Mouse (Mus musculus) layer of hippocampus, adult 2 months (tissue): ENCODE results near the gene Kif12. TPM values are rescaled to one million over a fixed set of nuclear protein-coding genes. Genes with fewer than 3 reads are reported as not detected.

Source experiments
- DNase-seq, 2 experiments: peaks; one replicate each; pipeline ENCODE4 v3.0.0; 2022; ENCODE audit warnings: low spot score in 2 of 2
- H3K27ac ChIP-seq: fragments of 200-600 bp; 2 replicates; pipeline ENCODE4 v1.8.1; 2022
- H3K4me3 ChIP-seq: fragments of 200-600 bp; 2 replicates; pipeline ENCODE4 v1.8.1; 2022; ENCODE audit warnings: mild to moderate bottlenecking
- CTCF ChIP-seq: fragments of 200-600 bp; conservative IDR thresholded peaks from 2 replicates; pipeline ENCODE4 v1.8.1; 2022; ENCODE audit warnings: antibody characterized with exemption, mild to moderate bottlenecking, moderate library complexity
- long read RNA-seq, 2 experiments: library from polyadenylated mRNA; stranded (forward); transcript quantifications; one replicate each; pipeline ENCODE4 v2.0.0; 2021; ENCODE audit warnings: borderline mapping rate in 2 of 2
- total RNA-seq, 2 experiments: library from RNA; stranded (reverse); gene quantifications; 2 replicates each; pipeline ENCODE4 v1.2.3; 2021

The Kif12 gene
- total RNA-seq, result not detected
- long read RNA-seq, experiment 1, result 0 reads
- long read RNA-seq, experiment 2, result 0 reads

- no peak for DNase-seq
- H3K27ac ChIP-seq, result no peak within 1 kb of the TSS
- no peak for TF ChIP-seq CTCF
- H3K4me3 ChIP-seq, result no peak within 1 kb of the TSS
These were observed at the start of gene Kif12 for GRCm38 (mm10) chr4:63171969-63172685. TSS of gene Kif12 (minus strand) at chr4:63172131.

- no peak overlapping the region for H3K27ac ChIP-seq
- H3K4me3 ChIP-seq, result no peak overlapping the region
- no peak for TF ChIP-seq CTCF
- DNase-seq, result no peak
These were observed 49.4 kb upstream of the Kif12 start for GRCm38 (mm10) chr4:63221096-63221958.

DNA sequence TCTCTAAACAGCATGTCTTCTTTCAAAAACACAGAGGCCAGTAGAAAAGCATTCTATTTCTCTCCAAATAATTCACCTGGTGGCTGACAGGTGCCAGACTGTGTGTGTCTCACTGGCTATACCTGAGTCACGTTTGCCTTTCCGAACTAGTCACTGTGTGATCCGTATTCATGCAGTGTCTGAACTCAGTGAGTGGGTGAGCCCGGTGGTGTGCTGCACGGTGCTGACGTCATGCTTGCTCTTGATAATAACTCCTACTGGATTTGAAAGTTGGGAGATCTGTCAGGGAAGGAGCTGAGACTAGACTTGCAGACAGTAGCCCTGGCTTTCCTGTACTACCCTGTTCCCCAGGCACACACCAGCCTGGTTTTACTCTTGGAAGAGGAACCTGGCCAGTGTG, 47.7 kb upstream of the Kif12 start:
- no peak for DNase-seq
- no peak overlapping the region for H3K4me3 ChIP-seq
- H3K27ac ChIP-seq, result no peak overlapping the region
- TF ChIP-seq CTCF, result no peak

GRCm38 (mm10) chr4:63219059-63219458, 47.1 kb upstream of the Kif12 start:
- no peak for TF ChIP-seq CTCF
- Histone ChIP-seq H3K27ac (no peak overlapping the region), H3K4me3 (no peak overlapping the region)
- DNase-seq, result no peak

DNA sequence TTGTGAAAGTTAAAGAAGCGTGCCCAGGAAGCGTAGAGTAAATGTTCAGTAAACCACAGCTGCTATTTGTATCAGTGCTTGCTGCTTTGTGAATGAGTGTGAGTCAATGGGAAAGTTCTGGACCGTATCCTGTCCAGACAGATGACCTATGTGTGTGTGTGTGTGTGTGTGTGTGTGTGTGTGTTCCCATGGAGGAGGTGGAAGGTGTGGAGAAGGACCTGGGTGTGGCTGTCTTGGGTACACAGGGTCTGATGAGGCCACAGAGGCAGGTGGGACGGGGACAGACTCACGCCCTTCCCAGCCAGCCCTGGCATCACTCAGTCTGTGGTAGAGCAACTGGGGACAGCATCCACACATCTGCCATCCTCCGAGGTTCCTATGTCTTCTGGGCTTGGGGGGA, 45.6 kb upstream of the Kif12 start:
- TF ChIP-seq CTCF, result no peak
- no peak for DNase-seq
- H3K27ac ChIP-seq, result no peak overlapping the region
- no peak overlapping the region for H3K4me3 ChIP-seq

DNA sequence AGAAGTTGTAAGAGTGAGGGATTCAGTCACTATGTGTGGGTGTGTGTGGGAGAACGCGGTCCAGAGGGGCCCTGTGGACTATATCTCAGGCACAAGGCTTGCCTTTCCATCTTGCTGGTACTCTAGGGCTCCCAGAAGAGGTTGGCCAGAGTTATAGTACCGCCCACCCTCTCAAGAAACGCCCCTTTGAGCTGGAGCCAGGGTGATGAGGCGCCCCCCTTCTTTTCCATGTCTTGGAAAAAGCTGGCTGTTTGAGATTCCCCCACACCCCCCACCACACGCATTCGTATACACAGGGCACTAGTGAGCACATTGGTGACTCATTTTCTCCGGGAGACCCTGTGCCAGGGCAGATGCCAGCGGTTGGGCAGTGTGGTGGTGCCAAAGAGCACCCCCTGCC, 44.6 kb upstream of the Kif12 start:
- no peak overlapping the region; the same call in 1 of the 2 replicates for H3K4me3 ChIP-seq

DNA sequence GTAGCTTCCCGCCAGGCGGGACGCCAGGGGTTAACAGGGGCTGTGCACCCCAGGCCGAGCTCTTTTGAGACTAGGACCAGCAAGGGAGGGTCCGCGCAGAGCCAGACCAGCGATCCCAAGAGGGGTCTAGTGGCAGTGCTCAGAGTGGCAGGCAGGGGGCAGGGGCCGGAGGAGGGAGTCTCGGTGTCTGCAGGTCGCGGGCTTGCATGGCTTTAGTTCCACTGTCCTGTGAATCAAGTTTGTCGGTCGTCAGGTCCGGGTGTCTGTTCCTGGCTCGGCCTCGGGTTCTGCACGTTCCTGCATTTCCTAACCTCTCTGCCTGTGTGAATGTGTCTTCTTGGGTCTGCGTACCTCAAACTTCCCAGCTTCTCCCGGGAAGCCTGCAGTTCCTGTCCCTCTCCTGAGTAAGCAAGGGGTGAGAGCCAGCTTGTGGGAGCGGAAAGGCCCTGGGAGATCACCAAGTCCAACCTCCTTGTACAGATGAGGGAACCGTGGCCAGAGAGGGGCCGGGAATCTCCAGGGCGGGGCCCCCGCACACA, 44.1 kb upstream of the Kif12 start:
- no peak overlapping the region; the same call in 1 of the 2 replicates for H3K27ac ChIP-seq
- TF ChIP-seq CTCF, result peak; percentile 70
- no peak for DNase-seq
- peak overlapping the region; percentile 60 for H3K4me3 ChIP-seq

More for the DNA sequence above, 44.6 kb upstream of the Kif12 start:
- DNase-seq, result no peak
- no peak overlapping the region for H3K27ac ChIP-seq
- no peak for TF ChIP-seq CTCF

DNA sequence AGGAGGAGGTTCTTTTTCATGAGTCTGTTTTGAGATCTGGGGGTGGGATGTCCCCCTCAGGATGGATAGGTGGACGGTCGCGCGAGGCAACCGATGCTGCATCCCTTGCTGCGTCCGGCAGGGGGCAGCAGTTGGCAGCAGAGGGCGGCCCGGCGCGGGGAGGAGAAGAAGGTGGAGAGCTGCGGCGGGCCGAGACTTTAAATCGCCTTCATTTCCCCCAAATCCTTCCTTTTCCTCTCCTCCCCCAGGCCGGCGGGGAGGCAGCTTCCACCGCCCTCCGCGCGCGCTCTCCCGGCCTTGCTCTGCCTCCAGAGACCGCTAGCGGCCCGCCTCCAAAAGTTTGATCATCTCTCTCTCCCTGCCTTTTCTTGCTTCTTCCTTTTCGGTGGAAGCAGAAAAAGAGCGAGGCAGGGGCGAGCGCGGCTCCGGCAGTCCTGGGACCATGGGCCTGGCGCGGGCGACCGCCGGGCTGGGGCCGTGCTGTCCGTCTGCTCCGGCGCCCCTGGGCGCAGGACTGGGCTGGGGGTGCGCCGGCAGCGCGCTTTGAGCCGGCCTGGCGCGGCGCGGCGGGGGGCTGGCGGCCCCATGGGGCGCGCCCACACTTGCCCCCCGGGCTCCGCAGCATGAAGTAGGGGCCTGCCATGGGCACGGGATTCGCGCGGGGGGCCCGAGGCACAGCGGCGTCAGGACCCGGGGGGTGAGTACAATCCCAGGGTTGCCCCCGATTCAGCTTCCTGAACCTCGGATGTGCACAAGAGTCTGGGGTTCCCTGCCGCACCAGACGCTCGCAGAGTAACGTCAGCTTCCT, 43.5 kb upstream of the Kif12 start:
- peak overlapping the region; percentile 36; the same call in 1 of the 2 replicates for H3K27ac ChIP-seq
- peak; percentile 54 to 79 for DNase-seq
- TF ChIP-seq CTCF, result peak; percentile 97
- H3K4me3 ChIP-seq, result peak overlapping the region; percentile 60

GRCm38 (mm10) chr4:63213907-63214621, 42.1 kb upstream of the Kif12 start, which contains the start of gene Col27a1:
TSS of gene Col27a1 (plus strand) at chr4:63214004.
- DNase-seq, result no peak
- TF ChIP-seq CTCF, result peak; percentile 50
- H3K4me3 ChIP-seq, result peak within 1 kb of the TSS; percentile 60
- H3K27ac ChIP-seq, result no peak within 1 kb of the TSS

- H3K4me3 ChIP-seq, result no peak overlapping the region
- peak in 1 of 2 experiments; percentile 38 for DNase-seq
- no peak overlapping the region for H3K27ac ChIP-seq
- no peak for TF ChIP-seq CTCF
These were observed 33.7 kb upstream of the Kif12 start for GRCm38 (mm10) chr4:63205583-63205982.

DNA sequence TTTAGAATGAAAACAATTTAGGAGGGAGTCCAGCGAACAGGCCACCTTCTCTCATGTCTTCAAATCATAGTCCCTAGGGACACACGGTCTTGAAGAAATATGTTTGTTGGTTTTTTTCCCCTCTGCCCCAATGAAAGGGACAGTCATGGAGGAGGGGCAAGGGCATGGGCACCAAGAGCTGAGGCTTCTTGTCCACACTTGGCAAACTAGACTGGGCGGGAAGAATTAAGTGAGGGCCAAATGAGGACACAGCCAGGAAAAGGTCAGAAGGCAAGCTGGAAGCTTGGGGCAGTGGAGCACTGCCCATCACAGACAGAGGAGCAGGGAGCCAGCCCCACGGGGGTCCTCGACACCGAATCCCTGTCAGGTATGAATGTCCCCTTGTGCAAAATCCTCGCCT, 31.9 kb upstream of the Kif12 start:
- no peak overlapping the region for H3K27ac ChIP-seq
- no peak overlapping the region for H3K4me3 ChIP-seq
- no peak for DNase-seq
- no peak for TF ChIP-seq CTCF

GRCm38 (mm10) chr4:63199366-63199765, 27.4 kb upstream of the Kif12 start:
- Histone ChIP-seq H3K27ac (no peak overlapping the region), H3K4me3 (no peak overlapping the region)
- no peak for DNase-seq
- TF ChIP-seq CTCF, result no peak
